Comparison of ENCODE assay signal across 13 mouse cellular contexts in the genomic region with DNA sequence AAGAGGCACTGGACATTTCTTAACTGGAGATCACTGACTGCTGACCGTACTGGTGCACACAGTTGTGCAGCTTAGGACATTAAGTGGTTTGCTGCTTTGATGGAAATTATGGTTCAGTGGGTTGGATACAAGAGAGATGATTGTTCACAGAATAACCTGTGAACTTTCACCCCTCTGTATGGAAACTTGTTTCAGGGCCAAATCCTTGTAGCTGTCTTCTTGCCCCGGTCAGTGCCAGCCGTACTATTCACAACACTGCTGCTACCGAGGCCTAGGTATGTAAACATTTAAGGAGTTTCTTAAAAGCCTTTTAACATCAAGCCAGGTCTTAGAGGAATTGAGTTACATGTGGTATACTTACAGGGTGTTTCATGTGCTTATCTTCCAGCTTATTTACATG.
"Had no signal": no experiment of that assay in that cellular context is flagged by ENCODE, and none has a peak within 500 bp of the region (broad histone marks: within the 10 kb centered on the region; RNA-seq: fewer than 3 reads in every experiment).

No protein-coding gene starts in this region.

- H3K27me3 ChIP-seq: intestine, embryonic 15.5 days; limb, embryonic 12.5 days; limb, embryonic 15.5 days; liver, embryonic 13.5 days had no signal

- H3K9ac ChIP-seq: intestine, embryonic 15.5 days; limb, embryonic 12.5 days; limb, embryonic 15.5 days; liver, embryonic 13.5 days had no signal

- ATAC-seq: intestine, embryonic 15.5 days had no signal

- DNase-seq: left cerebral cortex, postnatal 4 days; liver, embryonic 13.5 days; lung, adult 2 months; lung, postnatal 14 days; lung, postnatal 4 days; midbrain, embryonic 14.5 days; thymus, adult 18-20 months; thymus, postnatal 36 days had no signal

- H3K9me3 ChIP-seq: intestine, embryonic 15.5 days; limb, embryonic 12.5 days; limb, embryonic 15.5 days; liver, embryonic 13.5 days had no signal

- H3K4me2 ChIP-seq: intestine, embryonic 15.5 days; limb, embryonic 12.5 days; limb, embryonic 15.5 days; liver, embryonic 13.5 days; midbrain, embryonic 11.5 days had no signal

- H3K27ac ChIP-seq: intestine, embryonic 15.5 days; kidney, postnatal 0 days; limb, embryonic 12.5 days; limb, embryonic 15.5 days; liver, embryonic 13.5 days had no signal

- H3K4me3 ChIP-seq: intestine, embryonic 15.5 days; limb, embryonic 12.5 days; limb, embryonic 15.5 days; liver, embryonic 13.5 days had no signal

- H3K4me1 ChIP-seq: intestine, embryonic 15.5 days; limb, embryonic 12.5 days; limb, embryonic 15.5 days; liver, embryonic 13.5 days had no signal
